Mouse (Mus musculus): Measurements from ENCODE around the gene Cpt2. TPM values are rescaled to one million over a fixed set of nuclear protein-coding genes. Genes with fewer than 3 reads are reported as not detected.
A peak's percentile ranks its signal among the peaks of the same experiment; 100 is the strongest.

Gene Cpt2
- polyA plus RNA-seq, 1 experiment from 2014 or later = 106 TPM

GRCm38 (mm10) chr4:107906561-107906960 lies 16.8 kb downstream of the Cpt2 start:
- Histone ChIP-seq H3K27ac (no peak overlapping the region), H3K9me3 (no peaks in the 10 kb centered on the region), H3K27me3 (replicated peaks) (no peaks in the 10 kb centered on the region), H3K4me3 (replicated peaks) (no peak overlapping the region), H3K4me2 (replicated peaks) (no peak overlapping the region), H3K4me1 (replicated peaks) (no peaks in the 10 kb centered on the region), H3K9ac (no peak overlapping the region), H3K36me3 (peaks cover 42% of the 10 kb centered on the region)
- 90% methylated on average over 9 of the region's 9 CpGs for WGBS
- no peak for ATAC-seq

DNA sequence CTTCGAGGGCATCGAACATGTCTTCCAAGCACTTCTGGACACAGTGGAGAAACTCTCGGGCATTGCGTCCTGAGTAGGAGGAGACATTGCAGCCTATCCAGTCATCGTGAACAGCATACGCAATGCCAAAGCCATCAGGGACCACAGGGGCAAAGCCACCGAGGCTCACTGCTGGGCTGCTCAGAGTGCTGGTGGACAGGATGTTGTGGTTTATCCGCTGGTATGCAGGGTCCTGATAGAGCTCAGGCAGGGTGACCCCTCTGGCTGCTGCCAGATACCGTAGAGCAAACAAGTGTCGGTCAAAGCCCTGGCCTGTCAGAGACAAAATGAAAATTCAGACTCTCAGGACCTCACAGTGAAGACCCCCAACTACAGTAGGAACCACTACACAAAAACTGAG lies 19.2 kb downstream of the Cpt2 start:
- Histone ChIP-seq H3K9ac (no peak overlapping the region), H3K27ac (no peak overlapping the region), H3K4me2 (replicated peaks) (no peak overlapping the region), H3K36me3 (peaks cover 35% of the 10 kb centered on the region), H3K4me3 (replicated peaks) (no peak overlapping the region), H3K4me1 (replicated peaks) (peaks cover 2% of the 10 kb centered on the region; the same call in 1 of the 2 replicates), H3K9me3 (no peaks in the 10 kb centered on the region), H3K27me3 (replicated peaks) (no peaks in the 10 kb centered on the region)
- WGBS = 92% methylated on average over 10 of the region's 10 CpGs
- ATAC-seq = no peak

- ATAC-seq = no peak
- Histone ChIP-seq H3K36me3 (peaks cover 24% of the 10 kb centered on the region), H3K4me1 (replicated peaks) (peaks cover 2% of the 10 kb centered on the region; the same call in 1 of the 2 replicates), H3K9ac (no peak overlapping the region), H3K27me3 (replicated peaks) (no peaks in the 10 kb centered on the region), H3K9me3 (no peaks in the 10 kb centered on the region), H3K4me3 (replicated peaks) (no peak overlapping the region), H3K4me2 (replicated peaks) (no peak overlapping the region), H3K27ac (peak overlapping the region; percentile 29; the same call in 1 of the 2 replicates)
- 94% methylated on average over 3 of the region's 3 CpGs for WGBS
These were observed 23.2 kb downstream of the Cpt2 start for GRCm38 (mm10) chr4:107900206-107900605.

DNA sequence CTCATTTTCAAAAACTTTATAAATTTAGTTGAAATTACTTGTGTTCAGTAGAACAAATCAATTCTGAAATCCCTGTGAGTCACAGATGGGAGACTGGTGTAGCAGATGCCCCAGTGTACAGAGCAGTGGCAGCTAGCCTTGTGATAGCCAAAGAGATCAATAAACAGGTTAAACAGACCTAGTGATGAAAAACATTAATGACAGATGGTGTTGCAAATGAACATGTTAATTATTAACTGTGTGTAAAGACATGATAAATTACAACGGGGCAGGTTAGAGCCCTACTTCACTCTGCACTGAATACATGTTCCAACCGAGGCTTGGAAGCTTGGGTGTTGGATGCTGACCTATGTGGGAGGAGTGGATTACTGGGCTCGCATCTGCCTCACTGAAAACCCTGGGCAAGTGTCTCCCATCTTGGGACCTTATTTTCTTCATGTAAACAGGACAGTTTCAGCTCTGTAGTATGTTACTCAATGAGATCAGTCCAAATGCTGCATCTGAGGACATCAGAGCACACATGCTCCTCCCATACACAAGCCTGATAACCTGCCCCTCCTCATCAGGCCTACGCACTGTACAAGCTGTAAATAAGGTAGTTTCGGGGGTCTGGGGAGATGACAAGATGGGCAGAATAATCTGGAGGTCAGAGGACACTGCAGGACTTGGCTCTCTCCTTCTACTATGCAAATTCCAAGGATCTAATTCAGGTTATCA lies 24.0 kb downstream of the Cpt2 start:
- Histone ChIP-seq H3K4me1 (replicated peaks) (peaks cover 2% of the 10 kb centered on the region; the same call in 1 of the 2 replicates), H3K4me3 (replicated peaks) (no peak overlapping the region), H3K27ac (no peak overlapping the region; the same call in 1 of the 2 replicates), H3K36me3 (peaks cover 19% of the 10 kb centered on the region), H3K4me2 (replicated peaks) (no peak overlapping the region), H3K9me3 (no peaks in the 10 kb centered on the region), H3K27me3 (replicated peaks) (no peaks in the 10 kb centered on the region), H3K9ac (no peak overlapping the region)
- WGBS = 67% methylated on average over 5 of the region's 5 CpGs
- peak; percentile 85 for ATAC-seq

DNA sequence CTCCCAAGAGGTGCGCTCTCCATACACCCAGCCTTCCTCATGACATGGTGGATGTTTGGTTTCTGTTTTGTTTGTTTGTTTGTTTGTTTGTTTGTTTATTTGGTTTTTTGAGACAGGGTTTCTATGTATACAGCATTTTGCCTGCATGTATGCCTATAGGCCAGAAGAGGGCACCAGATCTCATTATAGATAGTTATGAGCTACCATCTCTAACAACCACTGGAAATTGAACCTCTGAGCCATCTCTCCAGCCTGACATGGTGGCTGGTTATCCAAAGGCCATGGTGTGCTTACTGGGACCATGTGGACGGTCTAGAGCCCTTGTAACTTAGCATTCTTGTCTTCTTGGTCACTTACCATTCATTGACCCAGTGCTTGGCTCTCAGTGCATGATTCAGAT lies 30.7 kb downstream of the Cpt2 start:
- H3K4me2 ChIP-seq (replicated peaks) = no peak overlapping the region
- no peaks in the 10 kb centered on the region for H3K9me3 ChIP-seq
- H3K36me3 ChIP-seq = peaks cover 24% of the 10 kb centered on the region
- H3K9ac ChIP-seq = no peak overlapping the region
- ATAC-seq = no peak
- H3K4me1 ChIP-seq (replicated peaks) = peaks cover 13% of the 10 kb centered on the region; the same call in 1 of the 2 replicates
- H3K4me3 ChIP-seq (replicated peaks) = no peak overlapping the region
- 74% methylated on average over 2 of the region's 2 CpGs for WGBS
- no peaks in the 10 kb centered on the region for H3K27me3 ChIP-seq (replicated peaks)
- H3K27ac ChIP-seq = no peak overlapping the region

DNA sequence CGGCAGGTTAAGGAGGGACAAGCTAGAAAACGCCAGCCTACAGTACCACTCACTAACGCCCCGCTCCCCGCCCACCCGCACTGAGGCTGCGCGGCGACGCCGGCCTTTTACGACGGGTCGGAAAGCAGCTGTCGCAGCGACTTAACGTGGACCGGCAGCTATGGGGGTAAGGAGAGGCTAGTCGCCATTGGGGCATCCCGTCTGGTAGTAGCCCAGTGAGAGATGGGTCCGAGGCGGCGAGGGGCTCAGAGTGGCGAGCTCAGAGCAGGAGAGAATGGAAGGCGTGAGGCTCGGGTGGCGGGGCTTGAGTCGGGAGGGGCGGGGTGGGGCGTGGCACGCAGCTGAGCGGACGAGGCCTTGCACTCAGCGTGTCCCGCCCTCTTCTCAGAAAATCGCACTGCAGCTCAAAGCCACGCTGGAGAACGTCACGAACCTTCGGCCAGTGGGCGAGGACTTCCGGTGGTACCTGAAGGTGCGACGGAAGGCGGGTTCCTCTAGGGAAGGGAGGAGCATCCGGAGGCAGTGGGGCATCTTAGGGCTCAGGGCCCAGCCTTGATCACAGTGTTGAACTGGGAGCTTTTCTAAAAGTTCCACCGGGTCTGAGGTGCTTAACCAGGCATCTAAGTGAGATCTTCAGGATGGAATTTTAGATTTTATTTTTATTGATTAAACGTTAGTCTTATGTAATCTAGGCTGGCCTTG lies 33.5 kb downstream of the Cpt2 start, which contains the start of gene 0610037L13Rik:
Gene 0610037L13Rik (plus strand): TSS at position 83 of the 702 bp plus-strand sequence.
- no peaks in the 10 kb centered on the region for H3K9me3 ChIP-seq
- peak; percentile 96 for ATAC-seq
- H3K4me2 ChIP-seq (replicated peaks) = peak within 1 kb of the TSS; percentile 86
- peaks cover 13% of the 10 kb centered on the region; the same call in 1 of the 2 replicates for H3K4me1 ChIP-seq (replicated peaks)
- no peaks in the 10 kb centered on the region for H3K27me3 ChIP-seq (replicated peaks)
- H3K4me3 ChIP-seq (replicated peaks) = peak within 1 kb of the TSS; percentile 68
- peaks cover 24% of the 10 kb centered on the region for H3K36me3 ChIP-seq
- peak within 1 kb of the TSS; percentile 92 for H3K27ac ChIP-seq
- peak within 1 kb of the TSS; percentile 63 for H3K9ac ChIP-seq
- WGBS = under 1% methylated on average over 48 of the region's 48 CpGs

- 1% methylated on average over 12 of the region's 12 CpGs for WGBS
- Histone ChIP-seq H3K36me3 (peaks cover 27% of the 10 kb centered on the region), H3K4me2 (replicated peaks) (peak overlapping the region; percentile 86), H3K9ac (peak overlapping the region; percentile 63), H3K4me1 (replicated peaks) (peaks cover 13% of the 10 kb centered on the region; the same call in 1 of the 2 replicates), H3K27ac (peak overlapping the region; percentile 92), H3K4me3 (replicated peaks) (peak overlapping the region; percentile 68), H3K9me3 (no peaks in the 10 kb centered on the region), H3K27me3 (replicated peaks) (no peaks in the 10 kb centered on the region)
- ATAC-seq = peak; percentile 49
These were observed 34.1 kb downstream of the Cpt2 start for GRCm38 (mm10) chr4:107889385-107889730.

DNA sequence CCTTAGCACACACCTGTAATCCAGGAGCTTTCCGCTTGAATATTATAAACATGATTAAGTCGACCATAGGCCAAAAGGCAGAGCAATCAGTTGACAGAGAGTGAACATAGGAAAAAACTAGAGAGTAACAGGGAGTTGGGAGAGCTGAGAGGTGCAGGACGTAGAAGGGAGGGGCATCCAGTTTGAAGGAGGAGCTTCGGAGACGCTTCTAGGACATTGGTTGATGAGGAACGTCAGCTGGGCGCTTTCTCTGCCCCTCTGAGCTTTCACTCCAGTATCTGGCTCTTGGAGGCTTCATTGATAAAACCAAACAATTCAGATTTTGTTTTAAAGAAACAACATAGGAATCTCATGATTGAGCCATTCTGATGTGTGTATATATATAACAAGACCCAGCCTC lies 37.0 kb downstream of the Cpt2 start:
- no peaks in the 10 kb centered on the region for H3K9me3 ChIP-seq
- H3K4me3 ChIP-seq (replicated peaks) = no peak overlapping the region
- peaks cover 32% of the 10 kb centered on the region for H3K36me3 ChIP-seq
- no peaks in the 10 kb centered on the region for H3K27me3 ChIP-seq (replicated peaks)
- no peak overlapping the region for H3K9ac ChIP-seq
- H3K4me2 ChIP-seq (replicated peaks) = no peak overlapping the region
- no peak for ATAC-seq
- H3K27ac ChIP-seq = no peak overlapping the region
- WGBS = 78% methylated on average over 7 of the region's 7 CpGs
- H3K4me1 ChIP-seq (replicated peaks) = peaks cover 13% of the 10 kb centered on the region; the same call in 1 of the 2 replicates

DNA sequence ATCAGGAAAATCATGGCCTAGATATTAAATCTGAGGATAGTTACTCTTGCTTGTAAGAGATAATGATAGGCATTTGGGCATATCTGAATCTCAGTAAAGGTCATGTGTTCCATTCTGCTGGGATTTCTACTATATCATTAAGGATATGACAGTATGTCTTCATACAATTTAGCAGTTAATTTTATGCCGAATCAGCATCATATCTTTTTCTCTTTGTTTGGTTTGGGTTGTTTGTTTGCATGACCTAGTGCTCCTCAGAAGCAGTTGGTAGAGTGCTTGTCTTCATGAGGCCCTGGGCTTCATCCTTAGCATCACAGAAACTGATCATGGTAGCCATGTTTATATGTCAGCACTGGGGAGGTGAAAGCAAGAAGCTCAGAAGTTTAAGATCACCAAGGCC lies 41.8 kb downstream of the Cpt2 start:
- H3K4me2 ChIP-seq (replicated peaks) = no peak overlapping the region
- no peak overlapping the region for H3K27ac ChIP-seq
- H3K4me3 ChIP-seq (replicated peaks) = no peak overlapping the region
- 88% methylated on average over 1 of the region's 1 CpGs for WGBS
- H3K9me3 ChIP-seq = no peaks in the 10 kb centered on the region
- peaks cover 6% of the 10 kb centered on the region; the same call in 1 of the 2 replicates for H3K4me1 ChIP-seq (replicated peaks)
- no peak for ATAC-seq
- H3K36me3 ChIP-seq = peaks cover 31% of the 10 kb centered on the region
- no peaks in the 10 kb centered on the region for H3K27me3 ChIP-seq (replicated peaks)
- no peak overlapping the region for H3K9ac ChIP-seq

DNA sequence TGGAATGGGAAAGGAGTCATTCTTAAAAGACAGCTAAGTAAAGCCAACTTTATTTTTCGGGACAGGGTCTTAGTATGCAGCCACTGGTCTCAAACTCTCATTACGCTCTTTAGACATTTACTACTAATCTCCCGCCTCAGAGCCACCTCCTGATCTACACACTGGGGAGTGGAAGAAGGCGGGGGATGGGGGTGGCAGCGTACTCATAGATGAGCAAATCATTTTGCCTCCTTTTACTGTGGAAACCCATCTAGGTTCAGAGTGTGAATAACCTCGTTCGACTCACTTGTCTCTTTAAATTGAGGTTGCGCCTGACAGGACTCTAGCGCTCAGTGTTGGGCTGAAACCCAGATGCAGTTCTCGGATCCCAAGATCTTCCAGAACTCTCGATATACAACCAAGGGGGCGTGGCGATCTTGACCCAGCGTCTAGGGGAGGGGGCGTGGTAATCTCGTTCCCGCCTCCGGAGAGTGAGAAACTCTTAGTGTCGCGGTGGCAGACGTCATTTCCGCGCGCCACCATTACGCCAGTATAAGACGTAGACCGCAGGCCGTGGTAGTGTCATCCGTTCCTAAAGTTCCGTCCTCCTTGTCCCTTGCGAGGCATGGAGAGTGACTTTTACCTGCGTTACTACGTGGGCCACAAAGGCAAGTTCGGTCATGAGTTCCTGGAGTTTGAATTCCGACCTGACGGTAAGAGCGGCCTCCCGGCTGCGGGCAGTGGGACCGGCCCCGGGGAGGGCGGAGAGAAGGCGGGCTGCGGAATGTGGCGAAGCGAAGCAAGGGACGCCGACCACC lies 44.0 kb downstream of the Cpt2 start, which contains the start of gene Magoh:
Gene Magoh (plus strand): TSS at position 502 of the 797 bp plus-strand sequence.
- Histone ChIP-seq H3K4me3 (replicated peaks) (peak within 1 kb of the TSS; percentile 82), H3K27ac (peak within 1 kb of the TSS; percentile 68; the same call in 1 of the 2 replicates), H3K4me1 (replicated peaks) (peaks cover 6% of the 10 kb centered on the region; the same call in 1 of the 2 replicates), H3K9me3 (no peaks in the 10 kb centered on the region), H3K9ac (peak within 1 kb of the TSS; percentile 85), H3K4me2 (replicated peaks) (peak within 1 kb of the TSS; percentile 76), H3K27me3 (replicated peaks) (no peaks in the 10 kb centered on the region), H3K36me3 (peaks cover 18% of the 10 kb centered on the region)
- WGBS = 2% methylated on average over 48 of the region's 48 CpGs
- peak; percentile 97 for ATAC-seq

DNA sequence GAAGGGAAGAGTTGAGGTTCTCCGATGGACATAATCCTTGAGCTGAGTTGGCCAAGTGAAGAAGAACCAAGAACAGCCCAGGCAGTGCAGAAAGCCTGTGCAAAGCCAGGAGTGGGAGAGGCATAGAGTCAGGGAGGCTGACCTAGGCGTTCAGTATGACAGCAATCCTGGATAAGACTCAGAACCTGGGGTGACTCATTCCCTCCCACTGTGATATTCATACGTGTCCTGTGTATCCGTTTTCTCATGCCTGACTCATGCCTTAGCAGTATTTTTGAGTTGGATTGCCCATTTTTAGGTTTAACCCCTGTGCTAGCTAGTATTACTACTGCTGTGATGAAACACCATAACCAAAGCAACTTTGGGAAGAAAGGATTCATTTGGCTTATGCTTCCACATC lies 58.5 kb downstream of the Cpt2 start:
- no peaks in the 10 kb centered on the region for H3K27me3 ChIP-seq (replicated peaks)
- no peak overlapping the region for H3K27ac ChIP-seq
- no peak for ATAC-seq
- WGBS = 87% methylated on average over 4 of the region's 4 CpGs
- no peak overlapping the region for H3K4me2 ChIP-seq (replicated peaks)
- H3K36me3 ChIP-seq = no peaks in the 10 kb centered on the region
- no peaks in the 10 kb centered on the region for H3K4me1 ChIP-seq (replicated peaks)
- no peaks in the 10 kb centered on the region for H3K9me3 ChIP-seq
- H3K9ac ChIP-seq = no peak overlapping the region
- no peak overlapping the region for H3K4me3 ChIP-seq (replicated peaks)

- Histone ChIP-seq H3K27me3 (replicated peaks) (no peaks in the 10 kb centered on the region), H3K4me1 (replicated peaks) (no peaks in the 10 kb centered on the region), H3K27ac (no peak overlapping the region), H3K9me3 (no peaks in the 10 kb centered on the region), H3K9ac (no peak overlapping the region), H3K4me3 (replicated peaks) (no peak overlapping the region), H3K4me2 (replicated peaks) (no peak overlapping the region), H3K36me3 (no peaks in the 10 kb centered on the region)
- 91% methylated on average over 7 of the region's 7 CpGs for WGBS
- no peak for ATAC-seq
These were observed 64.4 kb downstream of the Cpt2 start for GRCm38 (mm10) chr4:107858995-107859394.

Measured in intestine, embryonic 15.5 days (tissue).